In genomic region chrX:166167923-166168322, GRCm38 (mm10) we compare ENCODE assay signal across 19 mouse cellular contexts. TPM values are rescaled to one million over a fixed set of nuclear protein-coding genes. Genes with fewer than 3 reads are reported as not detected.
DNase-seq lines count a peak whose midpoint lies in the region; ATAC-seq and TF ChIP-seq lines count a peak whose summit lies in the region.
"Had no signal": no experiment of that assay in that cellular context is flagged by ENCODE, and none has a peak within 500 bp of the region (broad histone marks: within the 10 kb centered on the region; RNA-seq: fewer than 3 reads in every experiment).

No protein-coding gene starts in this region.

- no peak overlapping the region for H3K9ac ChIP-seq in liver, embryonic 12.5 days
- no peak overlapping the region for H3K9ac ChIP-seq in liver, postnatal 0 days (replicated peaks)
- H3K9ac ChIP-seq in liver, embryonic 13.5 days = no peak overlapping the region
- no peak overlapping the region for H3K9ac ChIP-seq in liver, embryonic 16.5 days (ENCODE audit: low read depth, low read length)
- no peak overlapping the region for H3K9ac ChIP-seq in forebrain, postnatal 0 days
- H3K9ac ChIP-seq: embryonic facial prominence, embryonic 12.5 days; embryonic facial prominence, embryonic 15.5 days; heart, embryonic 13.5 days; hindbrain, embryonic 14.5 days had no signal

- H3K4me2 ChIP-seq in liver, embryonic 12.5 days = peak overlapping the region; percentile 12; the same call in 1 of the 2 replicates
- H3K4me2 ChIP-seq in liver, postnatal 0 days (ENCODE audit: low read depth, low read length) = no peak overlapping the region
- no peak overlapping the region for H3K4me2 ChIP-seq in liver, embryonic 13.5 days
- peak overlapping the region; percentile 11; the same call in 1 of the 2 replicates for H3K4me2 ChIP-seq in liver, embryonic 16.5 days (ENCODE audit: low read depth, low read length)
- no peak overlapping the region for H3K4me2 ChIP-seq in forebrain, postnatal 0 days (ENCODE audit: low read depth)
- H3K4me2 ChIP-seq: embryonic facial prominence, embryonic 12.5 days; embryonic facial prominence, embryonic 15.5 days; heart, embryonic 13.5 days; hindbrain, embryonic 14.5 days had no signal

- DNase-seq in liver, postnatal 0 days = no peak
- peak; percentile 43 for DNase-seq in 416B (ENCODE audit: low read depth)
- no peak for DNase-seq in liver, embryonic 13.5 days
- no peak for DNase-seq in thymus, postnatal 36 days
- no peak for DNase-seq in thymus, adult 18-20 months
- no peak for DNase-seq in forebrain, postnatal 0 days
- DNase-seq: adrenal gland, adult 2 months; cerebellum, adult 9-11 months; gastrocnemius, postnatal 25 days; heart, adult 2 months had no signal

- peak; percentile 24; the same call in 1 of the 2 replicates for ATAC-seq in liver, embryonic 12.5 days
- ATAC-seq in liver, postnatal 0 days = no peak
- peak; percentile 40 for ATAC-seq in liver, embryonic 13.5 days (ENCODE audit: low read depth)
- peak; percentile 22 for ATAC-seq in liver, embryonic 16.5 days (ENCODE audit: low read depth)
- ATAC-seq in forebrain, postnatal 0 days = no peak
- ATAC-seq: forebrain, embryonic 14.5 days; hindbrain, postnatal 0 days had no signal

- 14% methylated on average over 3 of the region's 3 CpGs for WGBS in liver, embryonic 12.5 days (ENCODE audit: insufficient replicate concordance)
- 31% methylated on average over 3 of the region's 3 CpGs for WGBS in liver, postnatal 0 days (ENCODE audit: insufficient replicate concordance)
- WGBS in liver, embryonic 13.5 days (ENCODE audit: insufficient replicate concordance) = 12% methylated on average over 3 of the region's 3 CpGs
- 18% methylated on average over 3 of the region's 3 CpGs for WGBS in liver, embryonic 16.5 days (ENCODE audit: insufficient replicate concordance)
- WGBS in forebrain, postnatal 0 days = 70% methylated on average over 3 of the region's 3 CpGs

- no peak overlapping the region for H3K27ac ChIP-seq in liver, embryonic 12.5 days
- no peak overlapping the region for H3K27ac ChIP-seq in liver, postnatal 0 days (ENCODE audit: low read depth)
- H3K27ac ChIP-seq in liver, embryonic 13.5 days = no peak overlapping the region
- H3K27ac ChIP-seq in liver, embryonic 16.5 days (ENCODE audit: low read length) = no peak overlapping the region
- no peak overlapping the region for H3K27ac ChIP-seq in forebrain, postnatal 0 days (ENCODE audit: low read depth, low read length)
- H3K27ac ChIP-seq: embryonic facial prominence, embryonic 12.5 days; embryonic facial prominence, embryonic 15.5 days; heart, adult 2 months; heart, embryonic 10.5 days; heart, embryonic 13.5 days; hindbrain, embryonic 14.5 days; hindbrain, postnatal 0 days had no signal

- no peaks in the 10 kb centered on the region for H3K36me3 ChIP-seq in liver, embryonic 12.5 days
- H3K36me3 ChIP-seq in liver, postnatal 0 days (replicated peaks; ENCODE audit: insufficient read depth, low read length) = no peaks in the 10 kb centered on the region
- no peaks in the 10 kb centered on the region for H3K36me3 ChIP-seq in liver, embryonic 13.5 days
- no peaks in the 10 kb centered on the region for H3K36me3 ChIP-seq in liver, embryonic 16.5 days (ENCODE audit: control insufficient read depth, insufficient read depth)
- H3K36me3 ChIP-seq in forebrain, postnatal 0 days (ENCODE audit: insufficient read depth) = no peaks in the 10 kb centered on the region
- H3K36me3 ChIP-seq: embryonic facial prominence, embryonic 12.5 days; embryonic facial prominence, embryonic 15.5 days; heart, embryonic 10.5 days; heart, embryonic 13.5 days had no signal

- no peaks in the 10 kb centered on the region for H3K27me3 ChIP-seq in liver, embryonic 12.5 days (replicated peaks)
- no peaks in the 10 kb centered on the region for H3K27me3 ChIP-seq in liver, postnatal 0 days (ENCODE audit: insufficient read depth, low read length)
- no peaks in the 10 kb centered on the region for H3K27me3 ChIP-seq in liver, embryonic 13.5 days
- no peaks in the 10 kb centered on the region for H3K27me3 ChIP-seq in liver, embryonic 16.5 days (ENCODE audit: control insufficient read depth, insufficient read depth, low read depth, low read length)
- H3K27me3 ChIP-seq in forebrain, postnatal 0 days (ENCODE audit: insufficient read depth, low read length) = no peaks in the 10 kb centered on the region
- H3K27me3 ChIP-seq: embryonic facial prominence, embryonic 12.5 days had no signal

- no peak for TF ChIP-seq EP300 in liver, postnatal 0 days (IDR thresholded peaks at IDR 0.05; ENCODE audit: low read depth)

- no peaks in the 10 kb centered on the region for H3K9me3 ChIP-seq in liver, embryonic 12.5 days (replicated peaks)
- H3K9me3 ChIP-seq in liver, postnatal 0 days (ENCODE audit: low read length) = no peaks in the 10 kb centered on the region
- no peaks in the 10 kb centered on the region for H3K9me3 ChIP-seq in liver, embryonic 13.5 days (replicated peaks)
- no peaks in the 10 kb centered on the region for H3K9me3 ChIP-seq in liver, embryonic 16.5 days (replicated peaks; ENCODE audit: control insufficient read depth, low read length)
- H3K9me3 ChIP-seq in forebrain, postnatal 0 days (ENCODE audit: low read length) = no peaks in the 10 kb centered on the region
- H3K9me3 ChIP-seq: embryonic facial prominence, embryonic 12.5 days; embryonic facial prominence, embryonic 15.5 days; heart, embryonic 10.5 days; heart, embryonic 13.5 days had no signal

- peaks cover 19% of the 10 kb centered on the region for H3K4me1 ChIP-seq in liver, embryonic 12.5 days
- H3K4me1 ChIP-seq in liver, postnatal 0 days (ENCODE audit: insufficient read depth) = peaks cover 3% of the 10 kb centered on the region; the same call in 1 of the 2 replicates
- H3K4me1 ChIP-seq in liver, embryonic 13.5 days (replicated peaks) = peaks cover 25% of the 10 kb centered on the region
- peaks cover 6% of the 10 kb centered on the region; the same call in 1 of the 2 replicates for H3K4me1 ChIP-seq in liver, embryonic 16.5 days (ENCODE audit: control insufficient read depth, low read depth, low read length)
- no peaks in the 10 kb centered on the region for H3K4me1 ChIP-seq in forebrain, postnatal 0 days (ENCODE audit: insufficient read depth)
- H3K4me1 ChIP-seq: embryonic facial prominence, embryonic 12.5 days; embryonic facial prominence, embryonic 15.5 days; heart, embryonic 10.5 days had no signal

- H3K4me3 ChIP-seq in liver, embryonic 12.5 days = no peak overlapping the region
- no peak overlapping the region for H3K4me3 ChIP-seq in liver, postnatal 0 days (ENCODE audit: low read depth, low read length)
- no peak overlapping the region for H3K4me3 ChIP-seq in liver, embryonic 13.5 days (replicated peaks)
- no peak overlapping the region for H3K4me3 ChIP-seq in liver, embryonic 16.5 days (ENCODE audit: low read depth, low read length)
- H3K4me3 ChIP-seq in forebrain, postnatal 0 days (ENCODE audit: low read depth, low read length) = no peak overlapping the region
- H3K4me3 ChIP-seq: embryonic facial prominence, embryonic 12.5 days; embryonic facial prominence, embryonic 15.5 days; heart, adult 2 months; heart, embryonic 10.5 days; heart, embryonic 13.5 days had no signal

- TF ChIP-seq CTCF in liver, postnatal 0 days (IDR thresholded peaks at IDR 0.05; ENCODE audit: low read depth) = no peak
- TF ChIP-seq CTCF in forebrain, postnatal 0 days (IDR thresholded peaks at IDR 0.05; ENCODE audit: low read depth) = no peak

RNA-seq across cellular contexts. Expression of gene Gemin8, which starts 2.3 kb away (rescaled TPM):
- polyA plus RNA-seq in liver, embryonic 12.5 days (2016; fragmentation: Nextera tagmentation; extraction: Ambion mirVana) = 7.9 and 9.1 TPM in 2 replicates
- polyA plus RNA-seq in liver, postnatal 0 days (2015; fragmentation: Nextera tagmentation; extraction: Ambion mirVana) = 3.5 TPM in 2 replicates
- polyA plus RNA-seq in liver, embryonic 13.5 days (2015; fragmentation: Nextera tagmentation; extraction: Ambion mirVana) = 7.5 and 7.9 TPM in 2 replicates
- 3.8 and 4.3 TPM in 2 replicates for polyA plus RNA-seq in liver, embryonic 16.5 days (2015; fragmentation: Nextera tagmentation; extraction: Ambion mirVana)
- total RNA-seq in forebrain, postnatal 0 days (2014; rRNA removed) = 6.8 and 7.4 TPM in 2 replicates
- polyA plus RNA-seq in forebrain, postnatal 0 days (2015; fragmentation: Nextera tagmentation; extraction: Ambion mirVana) = 8.0 and 8.5 TPM in 2 replicates

Comparison
In these comparisons a context has a peak if more than half of its experiments do, and no peak if none do; other contexts are left out.
1. ATAC-seq: peak in liver, embryonic 12.5 days (single experiment), liver, embryonic 13.5 days (single experiment) and liver, embryonic 16.5 days (single experiment); none in liver, postnatal 0 days (single experiment) and forebrain, postnatal 0 days (single experiment).
2. H3K4me2 ChIP-seq: peak in liver, embryonic 12.5 days (single experiment) and liver, embryonic 16.5 days (single experiment); none in liver, postnatal 0 days (single experiment), liver, embryonic 13.5 days (single experiment) and forebrain, postnatal 0 days (single experiment).